Mouse (Mus musculus): ENCODE data around the gene Ehd4.

The Ehd4 gene

DNA sequence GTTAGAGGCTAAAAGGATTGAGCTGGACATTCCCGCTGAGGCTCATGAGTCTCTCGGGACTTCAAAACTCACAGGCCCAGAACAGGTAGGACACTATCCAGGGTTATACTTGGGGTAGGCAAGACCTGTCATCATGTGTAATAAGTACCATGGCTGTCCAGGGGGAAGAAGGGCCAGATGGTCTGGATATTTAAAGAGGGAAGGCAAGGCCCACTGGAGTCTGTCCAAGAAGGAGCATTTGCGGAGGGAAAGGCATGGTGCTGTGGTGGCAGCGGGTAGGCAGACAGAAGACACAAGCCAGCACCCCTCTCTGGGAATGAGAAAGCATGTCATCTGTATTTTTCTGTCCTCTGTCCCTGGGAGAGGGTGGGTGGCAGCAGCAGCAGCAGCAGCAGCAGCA is 80.3 kb downstream of the Ehd4 start:
- DNase-seq (ENCODE audit: low spot score in 2 of 2), result no peak

DNA sequence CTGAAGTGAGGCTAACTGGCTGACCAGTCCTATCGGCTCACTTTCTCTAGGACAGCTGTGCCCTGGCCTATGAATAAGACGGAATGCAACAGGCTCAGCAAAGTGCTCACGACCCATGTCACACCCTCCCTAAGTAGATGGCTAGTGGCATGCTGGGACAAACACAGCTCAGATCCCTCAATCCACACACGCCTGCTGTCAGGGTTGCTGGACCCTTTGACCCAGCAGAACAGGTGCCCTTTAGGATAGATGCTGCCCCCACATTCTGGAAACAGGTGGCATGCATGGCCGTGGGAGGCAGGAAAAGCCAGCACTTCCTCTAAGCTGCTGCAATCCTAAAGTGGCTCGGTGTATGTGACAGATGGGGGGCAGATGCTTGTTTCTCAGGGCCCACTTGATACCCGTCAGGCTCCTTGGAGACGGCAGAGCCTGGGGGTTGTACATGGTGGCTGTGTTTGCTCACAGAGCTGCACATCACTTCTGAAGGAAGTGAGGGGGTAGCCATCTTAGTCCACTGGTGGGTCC is 84.9 kb downstream of the Ehd4 start:
- DNase-seq (ENCODE audit: low spot score in 2 of 2), result no peak

DNA sequence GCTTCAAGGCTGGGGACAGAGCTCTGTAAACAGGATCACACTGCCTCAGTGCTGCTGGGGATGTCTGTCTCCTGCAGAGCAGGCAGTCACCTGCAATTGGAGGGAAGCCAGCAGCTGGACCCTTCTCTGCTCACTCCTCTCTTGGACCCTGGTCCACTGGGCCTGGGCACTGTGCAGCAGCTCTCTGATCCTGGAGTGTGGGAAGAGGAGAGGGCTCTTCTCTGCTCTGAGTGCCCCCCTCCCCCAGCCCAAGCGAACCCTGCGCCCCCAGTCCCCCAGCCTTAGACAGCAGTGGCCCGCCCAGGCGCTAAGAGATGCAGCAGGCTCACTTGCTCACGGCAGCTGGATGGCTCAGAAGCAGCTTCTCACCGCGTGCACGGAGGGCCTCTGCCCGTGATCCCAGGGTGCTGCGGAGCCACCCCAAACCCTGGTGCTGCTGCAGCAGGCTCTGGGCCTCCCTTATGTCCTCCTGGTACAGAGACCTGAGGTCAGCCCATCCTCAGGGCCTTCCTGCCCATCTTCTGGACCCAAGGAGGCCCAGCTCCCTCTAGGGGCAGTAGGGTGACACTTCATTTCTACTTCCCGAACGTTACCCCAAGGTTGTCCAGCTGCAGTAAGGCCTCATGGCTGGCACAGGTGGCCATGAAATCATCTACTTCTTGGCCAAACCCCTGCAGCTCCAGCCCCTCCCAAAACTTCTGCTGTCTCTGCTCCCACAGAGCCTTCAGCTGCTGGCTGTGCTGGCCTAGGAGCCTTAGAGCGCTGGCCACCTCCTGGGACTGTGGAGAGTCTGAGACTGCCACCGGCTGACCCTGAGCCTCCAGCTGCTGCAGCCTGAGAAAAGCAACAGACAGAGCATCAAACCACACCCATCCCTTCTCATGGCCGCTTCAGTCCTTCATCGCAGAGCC is 85.6 kb downstream of the Ehd4 start:
- peak in 1 of 2 experiments; percentile 30 for DNase-seq (ENCODE audit: low spot score in 2 of 2)

DNA sequence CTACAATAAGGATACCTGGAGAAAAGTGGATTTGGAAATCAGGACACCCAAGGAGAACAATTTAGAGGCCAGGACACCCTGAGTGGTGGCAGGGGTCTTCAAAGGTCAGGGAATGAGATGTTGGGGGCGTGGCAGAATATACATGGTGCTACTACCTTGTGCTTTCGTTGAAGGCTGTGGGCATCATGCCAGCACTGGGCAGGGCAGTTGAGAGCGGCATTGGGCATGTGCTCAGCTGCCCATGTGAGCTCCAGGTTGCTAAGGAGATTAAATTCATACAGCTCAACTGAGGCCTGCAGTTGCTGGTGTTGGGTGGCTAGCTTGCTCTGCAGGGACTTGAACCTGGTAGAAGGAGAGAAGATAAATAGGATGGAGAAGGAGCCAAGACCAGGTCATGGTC is 88.2 kb downstream of the Ehd4 start:
- DNase-seq (ENCODE audit: low spot score in 2 of 2), result no peak

DNA sequence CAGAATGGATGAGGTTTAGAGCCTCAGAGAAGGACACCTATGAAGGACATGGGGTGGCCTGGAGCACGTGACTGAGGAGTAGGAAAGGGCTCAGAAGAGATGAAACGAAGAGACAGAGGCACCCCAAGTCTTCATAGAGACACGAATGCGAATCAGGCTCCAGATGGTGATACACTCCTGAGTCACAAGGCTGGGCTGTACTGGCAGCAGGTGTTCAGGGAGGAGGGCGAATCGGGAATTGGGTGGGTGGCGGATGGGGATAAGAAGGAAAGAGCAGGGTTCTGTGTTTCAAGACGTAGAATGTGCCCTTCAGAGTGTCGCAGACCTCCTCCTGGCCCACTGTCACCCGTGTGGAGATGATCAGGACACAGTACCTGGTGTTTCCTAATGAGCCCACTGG is 89.2 kb downstream of the Ehd4 start:
- DNase-seq (ENCODE audit: low spot score in 2 of 2), result no peak

DNA sequence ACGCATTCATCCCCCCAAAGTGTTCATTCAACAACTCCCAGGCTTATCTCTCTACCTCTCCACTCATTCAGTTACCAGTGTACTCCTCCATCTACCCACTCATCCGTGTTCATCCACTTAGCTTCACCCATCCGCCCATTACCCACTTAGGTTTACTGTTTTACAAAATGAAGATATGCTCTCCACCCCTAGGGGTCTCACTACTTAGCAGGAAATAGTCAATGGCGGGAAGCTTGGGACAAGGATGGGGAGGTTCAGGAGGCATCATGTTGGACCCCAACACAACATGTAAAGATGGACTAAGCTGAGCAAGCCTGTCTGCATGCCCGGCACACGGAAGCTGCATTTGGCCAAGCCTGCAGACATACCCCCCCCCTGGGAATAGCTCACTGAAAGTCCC is 89.8 kb downstream of the Ehd4 start:
- DNase-seq (ENCODE audit: low spot score in 2 of 2), result no peak

DNA sequence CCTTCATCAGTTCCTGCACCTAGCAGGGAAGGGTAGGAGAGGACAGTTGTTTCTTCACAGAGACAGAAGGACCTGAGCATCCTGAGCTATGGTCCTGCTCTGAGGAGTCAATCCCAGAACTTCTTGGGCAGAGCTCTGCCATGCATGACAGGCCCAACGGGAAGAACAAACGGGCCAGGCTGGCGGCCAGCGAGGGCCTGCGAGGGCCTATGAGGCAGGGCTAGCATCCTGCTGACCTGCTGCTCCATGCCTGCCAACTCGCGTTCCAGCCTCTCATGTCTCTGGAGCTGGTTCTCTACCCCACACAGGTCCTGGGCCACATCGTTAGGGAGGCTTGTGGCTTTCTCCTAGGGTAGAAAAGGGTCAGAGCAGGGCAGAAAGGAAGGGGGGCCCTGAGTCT is 92.2 kb downstream of the Ehd4 start:
- no peak for DNase-seq (ENCODE audit: low spot score in 2 of 2)

DNA sequence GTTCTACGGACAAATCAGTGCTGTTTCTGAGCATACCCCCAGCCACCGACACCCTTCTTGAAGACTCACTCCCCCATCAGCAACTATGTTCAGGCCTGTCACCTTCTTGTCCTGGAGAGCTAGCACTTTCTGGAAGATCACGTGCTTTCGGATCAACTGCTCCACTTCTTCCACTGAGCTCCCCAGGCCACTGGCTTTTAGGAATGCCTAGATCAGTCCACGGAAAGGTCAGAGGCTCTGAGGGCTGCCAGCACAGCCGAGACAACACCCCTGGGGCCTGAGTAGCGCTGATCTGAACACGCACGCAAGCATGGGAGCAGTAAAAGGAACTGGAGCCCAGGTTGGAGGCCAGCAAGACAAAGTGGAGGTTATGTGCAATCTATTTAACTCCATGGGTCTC is 93.8 kb downstream of the Ehd4 start:
- no peak for DNase-seq (ENCODE audit: low spot score in 2 of 2)

DNA sequence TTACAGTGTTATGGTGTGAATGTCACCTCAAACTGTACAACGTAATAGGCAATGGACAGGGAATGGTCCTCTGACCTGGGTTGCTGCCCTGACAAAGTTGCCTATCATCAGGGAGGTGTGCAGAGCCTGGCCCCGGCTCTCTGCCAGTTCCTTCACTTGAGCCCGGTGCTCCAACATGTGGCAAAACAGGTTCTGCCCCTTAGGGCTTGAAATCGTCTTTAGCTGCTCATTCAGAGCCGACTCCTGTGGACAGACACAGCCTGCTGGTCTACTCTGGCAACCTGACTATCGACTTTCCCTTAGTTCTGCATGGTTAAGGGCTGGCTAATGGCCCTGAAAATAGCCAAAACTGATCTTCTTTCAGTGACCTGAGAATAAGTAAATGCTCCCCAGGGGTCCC is 94.2 kb downstream of the Ehd4 start:
- no peak for DNase-seq (ENCODE audit: low spot score in 2 of 2)

DNA sequence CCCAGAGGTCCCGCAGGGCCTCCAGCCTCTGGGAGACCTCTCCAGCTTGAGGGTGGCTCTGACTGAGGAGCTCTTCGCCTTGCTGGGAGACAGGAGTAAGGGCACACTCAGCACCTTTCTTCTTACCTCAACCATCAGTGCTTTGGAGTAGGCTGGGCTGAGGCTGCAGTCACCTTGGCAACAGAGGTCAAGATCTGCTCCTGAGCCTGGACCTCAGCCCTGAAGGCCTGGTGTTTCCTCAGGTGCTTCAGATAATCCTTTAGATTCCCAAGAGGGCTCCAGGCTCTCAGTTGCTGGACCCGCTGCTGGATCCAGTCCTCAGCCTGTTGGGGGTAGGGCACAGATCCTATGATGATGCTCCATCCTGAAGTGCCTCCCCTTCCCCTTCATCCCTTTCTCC is 94.9 kb downstream of the Ehd4 start:
- DNase-seq (ENCODE audit: low spot score in 2 of 2), result no peak

DNA sequence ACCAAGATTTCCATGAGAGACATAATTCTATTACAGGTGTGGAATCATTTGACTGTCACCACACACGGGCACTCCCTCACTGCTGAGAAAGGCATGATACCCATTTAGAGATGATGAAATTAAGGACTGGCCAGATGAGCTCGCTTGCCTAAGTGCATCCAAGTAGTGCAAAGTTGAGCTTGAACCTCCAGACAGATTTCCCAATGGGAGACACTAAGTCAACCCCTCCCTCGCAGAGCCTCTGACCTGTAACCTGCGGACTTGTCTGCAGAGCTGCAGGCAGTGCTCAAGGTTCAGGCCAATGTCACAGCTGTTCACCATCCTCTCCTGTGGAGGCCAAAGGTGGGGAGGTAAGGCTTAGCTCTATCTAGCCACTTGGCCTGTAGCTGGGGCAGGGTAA is 95.6 kb downstream of the Ehd4 start:
- no peak for DNase-seq (ENCODE audit: low spot score in 2 of 2)

DNA sequence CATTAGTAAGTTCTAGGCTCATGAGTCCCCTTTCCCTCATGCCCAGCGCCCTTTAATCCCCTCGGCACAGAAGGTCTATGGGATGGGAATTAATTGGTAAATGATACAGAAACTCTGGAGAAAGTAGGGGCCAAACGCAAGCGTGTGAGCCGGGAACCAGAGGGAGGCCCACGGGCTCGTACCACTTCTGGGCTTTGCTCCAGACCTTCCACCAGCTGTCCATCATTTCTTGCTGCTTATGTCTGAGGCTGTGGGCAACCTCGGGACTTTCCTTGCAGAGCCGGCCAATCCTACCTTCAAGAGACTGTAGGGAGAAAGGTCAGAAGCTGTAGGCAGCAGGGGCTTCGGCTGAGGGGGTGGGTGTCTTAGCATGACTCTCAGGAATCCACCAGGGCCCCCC is 98.5 kb downstream of the Ehd4 start:
- no peak for DNase-seq (ENCODE audit: low spot score in 2 of 2)

DNA sequence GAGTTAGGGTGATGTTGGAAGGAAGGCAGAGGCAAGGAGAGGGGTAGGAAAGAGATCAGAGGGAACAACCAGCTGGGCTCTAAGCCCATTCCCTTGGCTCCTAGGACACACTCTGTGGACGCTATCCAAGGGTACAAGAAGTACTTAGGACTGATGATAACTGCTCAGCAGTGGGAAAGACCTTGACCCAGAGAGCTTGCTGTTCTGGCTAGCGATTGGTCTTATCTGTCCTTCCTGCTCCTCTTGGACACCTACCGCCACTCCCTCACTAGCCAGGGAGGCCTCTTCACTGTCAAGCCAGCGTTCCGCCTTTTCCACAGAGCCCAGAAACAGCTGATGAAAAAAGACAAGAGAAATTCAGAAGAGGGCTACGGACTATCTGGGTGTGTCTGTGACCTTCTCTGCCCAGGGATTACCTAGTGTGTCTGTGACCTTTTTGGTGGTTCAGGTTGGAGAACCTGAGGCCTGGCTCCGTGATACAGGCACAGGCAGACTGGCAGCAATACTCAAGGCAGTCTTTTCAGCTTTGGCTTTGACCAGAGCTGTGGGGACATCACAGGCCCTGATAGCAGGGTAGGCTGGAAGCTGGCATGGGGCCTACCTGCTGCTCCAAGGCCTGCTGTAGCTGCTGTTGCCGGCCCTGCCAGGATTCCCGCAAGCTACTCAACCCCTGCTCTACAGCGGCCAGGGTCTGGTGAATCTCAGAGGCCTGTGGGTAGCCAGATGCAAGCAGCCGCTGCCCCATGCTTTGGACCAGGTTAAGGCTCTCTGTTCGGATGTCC is 99.4 kb downstream of the Ehd4 start:
- DNase-seq (ENCODE audit: low spot score in 2 of 2), result no peak

DNA sequence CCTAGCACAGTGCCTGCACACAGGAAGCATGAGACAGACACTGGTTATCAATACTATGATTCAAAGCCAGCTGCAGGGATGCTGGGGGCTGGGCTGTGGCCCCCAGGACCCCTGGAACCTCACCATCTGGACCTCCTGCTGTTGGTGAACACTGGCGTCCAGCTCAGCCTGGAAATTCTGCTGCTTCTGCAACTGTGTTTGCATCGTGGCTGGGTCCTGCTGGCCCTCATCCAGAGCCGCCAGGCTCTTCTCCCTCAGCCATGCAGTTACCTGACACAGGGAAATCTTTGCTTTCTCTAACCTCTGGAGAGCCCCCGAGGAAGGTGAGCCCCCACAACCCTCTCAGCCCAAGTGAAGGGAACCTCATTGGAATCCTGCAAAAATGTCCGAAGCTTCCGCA is 103.0 kb downstream of the Ehd4 start:
- DNase-seq (ENCODE audit: low spot score in 2 of 2), result no peak

DNA sequence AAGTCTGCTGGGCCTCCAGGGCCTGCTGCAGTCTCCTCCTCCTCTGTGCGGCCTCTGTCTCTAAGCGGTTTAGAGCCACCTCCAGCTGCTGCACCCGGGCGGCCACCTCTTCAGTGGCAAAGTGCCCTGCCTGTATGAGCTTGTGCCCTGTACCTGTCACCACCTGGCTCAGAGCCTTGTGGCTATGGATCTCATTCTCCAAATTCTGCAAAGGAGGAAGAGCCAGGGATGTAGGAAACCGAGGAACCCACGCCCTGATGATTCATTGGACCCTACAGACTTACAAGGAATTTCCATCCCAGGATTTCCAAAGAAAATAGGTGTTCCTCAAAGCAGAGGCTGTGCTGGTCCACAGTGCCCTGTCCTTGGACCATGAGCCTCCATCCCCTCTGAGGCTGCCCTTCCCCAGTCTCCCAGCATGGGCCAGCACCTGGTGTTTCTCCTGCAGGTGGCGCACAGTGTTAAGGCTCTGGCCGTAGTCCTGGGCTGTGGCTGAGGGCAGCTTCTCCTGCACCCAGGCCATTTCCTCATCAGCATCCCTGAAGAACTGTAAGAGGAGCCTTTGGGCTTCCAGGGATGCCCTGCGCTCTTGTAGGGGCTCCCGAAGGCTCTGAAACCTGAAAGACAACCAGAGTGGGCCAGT is 104.7 kb downstream of the Ehd4 start:
- DNase-seq (ENCODE audit: low spot score in 2 of 2), result no peak

DNA sequence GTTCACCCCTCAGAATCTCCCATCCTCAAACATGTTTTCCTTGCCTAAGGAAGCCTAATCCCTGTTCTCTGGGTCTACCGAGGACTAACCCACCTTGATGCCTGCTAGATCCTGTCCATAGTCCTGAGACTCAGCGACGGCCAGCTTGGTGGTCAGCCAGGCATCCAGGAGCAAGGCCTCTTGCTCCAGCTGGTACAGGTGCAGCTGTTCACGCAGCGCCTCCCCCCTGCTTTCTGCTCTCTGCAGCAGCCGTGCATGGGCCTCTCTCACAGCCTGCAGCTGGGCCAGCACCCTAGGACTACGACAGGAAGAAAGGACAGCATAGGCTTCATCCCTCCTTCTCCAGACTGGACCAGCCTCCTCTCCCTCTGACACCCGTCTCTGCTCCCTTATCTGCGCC is 106.2 kb downstream of the Ehd4 start:
- DNase-seq (ENCODE audit: low spot score in 2 of 2), result no peak

DNA sequence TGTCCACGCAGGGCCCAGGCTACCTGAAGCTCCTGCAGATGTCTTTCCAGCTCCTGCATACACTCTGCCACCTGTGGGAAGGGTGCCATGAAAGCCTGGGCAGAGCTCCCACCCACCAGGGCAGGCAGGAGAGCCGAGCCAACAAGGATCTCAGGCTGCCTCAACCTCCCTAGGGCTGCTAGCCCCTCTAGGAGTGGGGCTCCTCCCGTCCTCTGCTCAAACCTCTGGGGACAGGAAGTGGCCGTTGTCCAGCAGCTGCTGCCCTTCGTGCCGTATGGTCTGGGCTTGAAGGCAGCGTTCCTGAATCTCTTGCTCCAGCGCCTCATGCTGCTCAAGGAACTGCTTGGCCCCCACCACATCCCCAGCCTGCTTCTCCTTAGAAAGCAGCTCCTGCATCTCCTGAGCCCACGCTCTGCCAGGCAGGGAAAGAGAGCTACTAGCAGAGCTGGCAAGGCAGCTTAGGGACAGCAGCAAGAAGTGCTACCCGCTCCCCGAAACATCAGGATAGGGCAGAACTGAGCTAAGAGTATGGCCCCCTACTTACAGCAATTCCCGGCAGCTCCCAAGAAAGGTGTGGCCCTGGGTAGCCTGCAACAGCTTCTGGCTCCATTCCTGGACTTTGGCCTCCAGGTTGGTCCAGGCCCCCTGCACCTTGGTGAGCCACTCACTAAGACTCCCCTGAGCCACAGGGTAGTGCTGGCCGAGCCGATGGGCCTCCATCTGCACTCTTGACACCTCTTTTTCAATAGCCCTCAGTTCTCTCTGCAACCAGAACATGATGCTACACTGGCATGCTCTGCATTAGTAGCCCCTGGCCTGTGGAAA is 107.7 kb downstream of the Ehd4 start:
- DNase-seq (ENCODE audit: low spot score in 2 of 2), result no peak

DNA sequence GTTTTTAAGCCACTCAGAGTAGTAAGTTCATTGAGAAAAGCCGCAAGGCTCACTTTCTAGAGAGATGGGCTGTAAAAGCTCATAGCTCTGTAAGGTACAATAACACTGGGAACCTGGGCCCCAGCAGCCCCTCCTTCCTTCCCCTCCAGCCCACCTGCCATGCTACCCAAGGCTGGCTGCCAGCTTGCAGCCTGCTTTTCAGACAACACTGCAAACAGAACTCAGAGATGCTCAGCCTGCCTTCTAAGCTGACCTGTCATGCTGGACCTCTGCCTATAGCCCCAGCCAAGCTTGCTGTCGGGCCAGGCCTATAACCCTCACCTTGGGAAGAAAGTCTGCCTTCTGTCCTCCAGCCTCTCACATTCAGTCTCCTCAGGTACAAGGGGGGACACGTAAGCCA is 109.7 kb downstream of the Ehd4 start:
- no peak for DNase-seq (ENCODE audit: low spot score in 2 of 2)

DNA sequence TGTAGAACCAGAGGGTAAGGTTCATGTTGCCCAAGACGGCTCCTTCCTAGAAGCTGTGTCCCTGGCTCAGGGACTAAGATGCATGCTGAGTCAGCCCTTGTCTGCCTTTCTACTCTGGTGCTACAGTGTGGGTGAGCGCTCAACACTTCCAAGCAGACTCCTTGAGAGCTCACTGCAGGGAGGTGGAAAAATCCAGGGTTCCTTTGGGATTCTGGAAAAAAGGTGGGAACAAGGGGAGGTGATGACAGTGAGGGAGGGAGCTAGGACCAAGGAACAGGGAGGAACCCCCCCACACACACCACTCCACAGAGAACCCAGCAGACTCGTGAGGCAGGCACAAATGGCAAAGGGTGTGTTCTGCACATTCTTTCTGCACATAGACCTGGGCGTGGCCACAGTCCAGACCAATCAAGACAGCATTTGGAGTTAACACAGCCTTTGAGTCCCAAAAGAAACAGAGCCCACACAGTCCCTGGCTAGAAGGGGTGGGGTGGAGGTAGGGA is 110.3 kb downstream of the Ehd4 start:
- no peak for DNase-seq (ENCODE audit: low spot score in 2 of 2)

DNA sequence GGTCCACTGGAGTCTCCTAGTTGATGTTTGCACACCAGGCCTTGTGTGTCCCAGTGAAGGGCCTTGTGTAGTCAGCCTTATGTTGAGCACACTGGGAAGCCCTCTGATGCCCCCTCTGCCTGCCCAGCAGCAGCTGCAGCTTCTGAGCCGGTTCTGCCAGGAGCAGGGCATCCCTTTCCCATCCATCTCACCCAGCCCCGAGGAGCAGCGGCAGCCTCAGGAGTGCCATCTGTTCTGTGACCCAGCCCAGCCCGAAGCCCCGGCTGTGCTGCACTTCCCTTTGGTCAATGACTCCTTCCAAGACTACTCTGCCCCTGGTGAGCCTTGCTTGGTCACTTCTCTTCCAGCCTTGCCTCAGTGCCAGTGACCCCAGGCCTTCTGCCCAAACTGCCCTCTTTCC is 113.4 kb downstream of the Ehd4 start:
- no peak for DNase-seq (ENCODE audit: low spot score in 2 of 2)
